Mouse (Mus musculus): ENCODE data around the gene Sh2d4b. TPM values are rescaled to one million over a fixed set of nuclear protein-coding genes. Genes with fewer than 3 reads are reported as not detected.

Sh2d4b gene
- total and polyA plus RNA-seq, 3 experiments = 0.12 to 0.26 TPM; not detected in 1

- TF ChIP-seq USF1 (IDR thresholded peaks at IDR 0.05; ENCODE audit: low read depth, low read length) = no peak
Measured at GRCm38 (mm10) chr14:40791606-40792005, 101.5 kb downstream of the Sh2d4b start (continued).

GRCm38 (mm10) chr14:40789110-40789509, 104.0 kb downstream of the Sh2d4b start:
- H3K4me3 ChIP-seq (ENCODE audit: control insufficient read depth in 1 of 2, insufficient read depth in 1 of 2, low read depth in 2 of 2, low read length in 2 of 2) = no peak overlapping the region
- H3K9ac ChIP-seq (ENCODE audit: control insufficient read depth, low read depth, low read length, poor library complexity, severe bottlenecking) = no peak overlapping the region
- TF ChIP-seq MEF2A (IDR thresholded peaks at IDR 0.05; ENCODE audit: extremely low read depth, insufficient replicate concordance, low read depth, low read length, poor library complexity, severe bottlenecking) (no peak), RAD21 (IDR thresholded peaks at IDR 0.05; ENCODE audit: low read depth, low read length) (peak; percentile 32), SMC3 (IDR thresholded peaks at IDR 0.05; ENCODE audit: low read depth, low read length) (peak; percentile 64), CTCF (IDR thresholded peaks at IDR 0.05 in 2 of 3, conservative IDR thresholded peaks at IDR 0.05 in 1 of 3; ENCODE audit: control insufficient read depth in 1 of 3, insufficient read depth in 1 of 3, low read depth in 2 of 3, low read length in 3 of 3, poor library complexity in 1 of 3, severe bottlenecking in 1 of 3) (peak; percentile 39 to 69 (median 59)), JUND (IDR thresholded peaks at IDR 0.05; ENCODE audit: low read depth, low read length) (no peak), NELFE (IDR thresholded peaks at IDR 0.05; ENCODE audit: low read depth, low read length) (no peak), MAFK (IDR thresholded peaks at IDR 0.05; ENCODE audit: borderline replicate concordance, low read depth, low read length) (no peak)
- DNase-seq (ENCODE audit: low read depth, low spot score) = peak; percentile 32
- no peak overlapping the region for H3K27ac ChIP-seq (ENCODE audit: control insufficient read depth, low read depth, low read length)
- no peaks in the 10 kb centered on the region for H3K27me3 ChIP-seq (ENCODE audit: control insufficient read depth in 1 of 2, insufficient read depth in 2 of 2, low read length in 2 of 2)
- no peaks in the 10 kb centered on the region for H3K4me1 ChIP-seq (ENCODE audit: control insufficient read depth in 1 of 2, insufficient read depth in 2 of 2, low read length in 2 of 2)
- no peaks in the 10 kb centered on the region for H3K36me3 ChIP-seq (ENCODE audit: control insufficient read depth in 1 of 2, insufficient read depth in 2 of 2, low read length in 2 of 2)
- H3K79me2 ChIP-seq (ENCODE audit: control insufficient read depth, insufficient read depth, low read length, poor library complexity) = no peaks in the 10 kb centered on the region
- H3K9me3 ChIP-seq (replicated peaks; ENCODE audit: insufficient read depth, low read length) = no peaks in the 10 kb centered on the region

DNA sequence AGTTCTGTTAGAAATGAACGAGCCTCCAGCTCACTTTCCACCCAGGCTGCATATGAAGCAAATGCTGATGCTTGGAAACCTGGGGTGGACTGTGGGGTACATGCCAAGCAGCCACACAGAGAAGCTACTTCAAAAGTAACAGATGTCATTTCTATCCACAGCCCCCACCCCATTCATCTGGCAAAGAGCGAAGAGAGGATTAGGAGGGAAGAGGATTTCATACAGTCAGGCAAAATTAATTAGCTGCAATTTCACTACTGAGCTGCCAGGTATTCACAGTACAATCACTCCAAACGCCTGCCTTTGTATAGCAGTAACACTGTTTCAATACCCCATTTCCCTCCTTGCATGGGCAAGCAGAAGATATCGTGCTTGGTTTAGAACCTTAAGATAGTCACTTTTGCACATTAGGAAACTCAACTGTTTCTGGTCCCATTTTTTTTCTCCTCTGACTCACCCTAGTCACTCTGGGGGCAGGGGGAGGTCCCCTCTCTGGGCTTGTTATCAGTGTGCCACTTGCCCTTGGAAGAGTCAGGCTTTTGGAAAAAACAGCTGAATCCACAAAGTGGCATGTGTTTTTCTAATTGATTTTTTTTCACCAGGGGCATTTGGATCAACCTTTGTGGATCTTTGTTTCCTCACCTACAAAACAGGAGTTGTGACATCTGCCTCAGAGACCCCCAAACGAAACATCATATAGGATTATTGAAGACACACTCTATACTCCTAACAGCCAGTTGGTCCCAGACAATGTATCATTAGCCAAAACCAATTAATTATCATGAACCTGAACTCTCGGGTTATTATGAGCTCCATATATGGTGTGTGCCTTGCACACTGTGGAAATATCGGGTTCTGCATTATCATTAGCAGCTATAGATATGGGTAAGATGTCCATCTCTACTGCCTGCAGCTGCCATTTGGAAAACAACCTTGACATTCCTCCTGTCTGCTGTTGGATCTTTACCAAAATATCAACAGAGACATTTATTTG, 123.7 kb downstream of the Sh2d4b start:
- Histone ChIP-seq H3K4me1 (ENCODE audit: control insufficient read depth in 1 of 2, insufficient read depth in 2 of 2, low read length in 2 of 2) (no peaks in the 10 kb centered on the region), H3K79me2 (ENCODE audit: control insufficient read depth, insufficient read depth, low read length, poor library complexity) (no peaks in the 10 kb centered on the region), H3K9ac (ENCODE audit: control insufficient read depth, low read depth, low read length, poor library complexity, severe bottlenecking) (no peak overlapping the region), H3K27me3 (ENCODE audit: control insufficient read depth in 1 of 2, insufficient read depth in 2 of 2, low read length in 2 of 2) (no peaks in the 10 kb centered on the region), H3K4me3 (ENCODE audit: control insufficient read depth in 1 of 2, insufficient read depth in 1 of 2, low read depth in 2 of 2, low read length in 2 of 2) (no peak overlapping the region), H3K27ac (ENCODE audit: control insufficient read depth, low read depth, low read length) (no peak overlapping the region), H3K9me3 (replicated peaks; ENCODE audit: insufficient read depth, low read length) (no peaks in the 10 kb centered on the region), H3K36me3 (ENCODE audit: control insufficient read depth in 1 of 2, insufficient read depth in 2 of 2, low read length in 2 of 2) (no peaks in the 10 kb centered on the region)
- no peak for DNase-seq (ENCODE audit: low read depth, low spot score)
- no peak for TF ChIP-seq TCF12 (IDR thresholded peaks at IDR 0.05; ENCODE audit: low read depth, low read length)
- TF ChIP-seq CHD2 (IDR thresholded peaks at IDR 0.05; ENCODE audit: low read length) = no peak
- TF ChIP-seq SIN3A (IDR thresholded peaks at IDR 0.05; ENCODE audit: low read length) = no peak
- TF ChIP-seq UBTF (IDR thresholded peaks at IDR 0.05; ENCODE audit: borderline replicate concordance, insufficient read depth, low read depth, low read length) = no peak
- TF ChIP-seq HCFC1 (IDR thresholded peaks at IDR 0.05; ENCODE audit: low read depth, low read length) = no peak
- TF ChIP-seq USF2 (IDR thresholded peaks at IDR 0.05; ENCODE audit: borderline replicate concordance in 1 of 2, insufficient read depth in 1 of 2, low read depth in 1 of 2, low read length in 2 of 2) = no peak

Other genes with a start within 250 kb of the Sh2d4b start
- 16.7 and 24.8 TPM in 2 replicates for gene Tspan14, start 73.5 kb upstream of the Sh2d4b start, total RNA-seq (2012; rRNA removed)
- gene Tspan14, start 73.5 kb upstream of the Sh2d4b start, polyA plus RNA-seq (2012; ENCODE audit: insufficient read depth in 1 of 2, insufficient read length in 2 of 2, low read depth in 1 of 2, low replicate concordance in 2 of 2, missing spikeins in 1 of 2) = 10 to 100 TPM in 1 of 2 experiments, not detected in 1; 29.9 TPM
- gene Fam213a, start 120.5 kb upstream of the Sh2d4b start, total RNA-seq (2012; rRNA removed) = 19.2 and 20.3 TPM in 2 replicates
- 10 to 100 TPM in 1 of 2 experiments, not detected in 1; 28.5 TPM for gene Fam213a, start 120.5 kb upstream of the Sh2d4b start, polyA plus RNA-seq (2012; ENCODE audit: insufficient read depth in 1 of 2, insufficient read length in 2 of 2, low read depth in 1 of 2, low replicate concordance in 2 of 2, missing spikeins in 1 of 2)
- gene Dydc2, start 175.9 kb upstream of the Sh2d4b start, total RNA-seq (2012; rRNA removed) = not detected in 2 replicates
- gene Dydc2, start 175.9 kb upstream of the Sh2d4b start, polyA plus RNA-seq (2012; ENCODE audit: insufficient read depth in 1 of 2, insufficient read length in 2 of 2, low read depth in 1 of 2, low replicate concordance in 2 of 2, missing spikeins in 1 of 2) = not detected
- not detected in 2 replicates for gene Dydc1, start 179.6 kb upstream of the Sh2d4b start, total RNA-seq (2012; rRNA removed)
- not detected for gene Dydc1, start 179.6 kb upstream of the Sh2d4b start, polyA plus RNA-seq (2012; ENCODE audit: insufficient read depth in 1 of 2, insufficient read length in 2 of 2, low read depth in 1 of 2, low replicate concordance in 2 of 2, missing spikeins in 1 of 2)
- gene Mat1a, start 211.8 kb upstream of the Sh2d4b start, total RNA-seq (2012; rRNA removed) = not detected in 2 replicates
- gene Mat1a, start 211.8 kb upstream of the Sh2d4b start, polyA plus RNA-seq (2012; ENCODE audit: insufficient read depth in 1 of 2, insufficient read length in 2 of 2, low read depth in 1 of 2, low replicate concordance in 2 of 2, missing spikeins in 1 of 2) = not detected
- not detected in 2 replicates for gene Sftpa1, start 238.5 kb upstream of the Sh2d4b start, total RNA-seq (2012; rRNA removed)
- not detected for gene Sftpa1, start 238.5 kb upstream of the Sh2d4b start, polyA plus RNA-seq (2012; ENCODE audit: insufficient read depth in 1 of 2, insufficient read length in 2 of 2, low read depth in 1 of 2, low replicate concordance in 2 of 2, missing spikeins in 1 of 2)